Mouse (Mus musculus): Measurements from ENCODE around the gene Cpa4. TPM values are rescaled to one million over a fixed set of nuclear protein-coding genes. Genes with fewer than 3 reads are reported as not detected.

Cpa4 gene
- polyA plus RNA-seq, 1 experiment from 2014 or later = 1.7 TPM

- ATAC-seq (ENCODE audit: insufficient number of reproducible peaks, low FRiP score, low TSS enrichment, low read depth) (peak; percentile 78), DNase-seq (ENCODE audit: low spot score) (peak; percentile 83)
- 2% methylated on average over 15 of the region's 15 CpGs for WGBS
- Histone ChIP-seq H3K4me3 (ENCODE audit: low read depth, low read length) (0 out of 2 replicates have a peak overlapping the region, but pooled peaks have one; percentile 7), H3K27ac (replicated peaks; ENCODE audit: low read depth, low read length) (peak overlapping the region; percentile 96), H3K9ac (ENCODE audit: low read length) (peak overlapping the region; percentile 55), H3K36me3 (ENCODE audit: control insufficient read depth, insufficient read depth, low read length) (no peaks in the 10 kb centered on the region), H3K4me1 (ENCODE audit: control insufficient read depth, insufficient read depth, low read length) (peaks cover 70% of the 10 kb centered on the region), H3K27me3 (ENCODE audit: control insufficient read depth, insufficient read depth, low read length) (no peaks in the 10 kb centered on the region), H3K9me3 (ENCODE audit: control insufficient read depth, low read length) (no peaks in the 10 kb centered on the region), H3K4me2 (ENCODE audit: low read depth, severe bottlenecking) (peak overlapping the region; percentile 24; the same call in 1 of the 2 replicates)
These were observed 18.9 kb upstream of the Cpa4 start for GRCm38 (mm10) chr6:30549231-30549761.

GRCm38 (mm10) chr6:30550496-30551192, 17.5 kb upstream of the Cpa4 start:
- H3K4me1 ChIP-seq (ENCODE audit: control insufficient read depth, insufficient read depth, low read length) = peaks cover 62% of the 10 kb centered on the region
- 76% methylated on average over 7 of the region's 7 CpGs for WGBS
- no peak for DNase-seq (ENCODE audit: low spot score)
- no peak overlapping the region for H3K4me3 ChIP-seq (ENCODE audit: low read depth, low read length)
- no peak overlapping the region for H3K9ac ChIP-seq (ENCODE audit: low read length)
- no peaks in the 10 kb centered on the region for H3K36me3 ChIP-seq (ENCODE audit: control insufficient read depth, insufficient read depth, low read length)
- H3K9me3 ChIP-seq (ENCODE audit: control insufficient read depth, low read length) = no peaks in the 10 kb centered on the region
- no peak for ATAC-seq (ENCODE audit: insufficient number of reproducible peaks, low FRiP score, low TSS enrichment, low read depth)
- peak overlapping the region; percentile 18; the same call in 1 of the 2 replicates for H3K27ac ChIP-seq (replicated peaks; ENCODE audit: low read depth, low read length)
- H3K27me3 ChIP-seq (ENCODE audit: control insufficient read depth, insufficient read depth, low read length) = no peaks in the 10 kb centered on the region
- H3K4me2 ChIP-seq (ENCODE audit: low read depth, severe bottlenecking) = no peak overlapping the region

GRCm38 (mm10) chr6:30551193-30551515, 17.0 kb upstream of the Cpa4 start:
- Histone ChIP-seq H3K4me2 (ENCODE audit: low read depth, severe bottlenecking) (no peak overlapping the region), H3K27me3 (ENCODE audit: control insufficient read depth, insufficient read depth, low read length) (no peaks in the 10 kb centered on the region), H3K9ac (ENCODE audit: low read length) (no peak overlapping the region), H3K4me1 (ENCODE audit: control insufficient read depth, insufficient read depth, low read length) (peaks cover 58% of the 10 kb centered on the region), H3K27ac (replicated peaks; ENCODE audit: low read depth, low read length) (peak overlapping the region; percentile 18; the same call in 1 of the 2 replicates), H3K9me3 (ENCODE audit: control insufficient read depth, low read length) (no peaks in the 10 kb centered on the region), H3K4me3 (ENCODE audit: low read depth, low read length) (no peak overlapping the region), H3K36me3 (ENCODE audit: control insufficient read depth, insufficient read depth, low read length) (no peaks in the 10 kb centered on the region)
- DNase-seq (ENCODE audit: low spot score) (no peak), ATAC-seq (ENCODE audit: insufficient number of reproducible peaks, low FRiP score, low TSS enrichment, low read depth) (no peak)

- Histone ChIP-seq H3K27ac (replicated peaks; ENCODE audit: low read depth, low read length) (peak overlapping the region; percentile 85), H3K9ac (ENCODE audit: low read length) (peak overlapping the region; percentile 37; the same call in 1 of the 2 replicates), H3K27me3 (ENCODE audit: control insufficient read depth, insufficient read depth, low read length) (no peaks in the 10 kb centered on the region), H3K4me2 (ENCODE audit: low read depth, severe bottlenecking) (peak overlapping the region; percentile 12), H3K4me1 (ENCODE audit: control insufficient read depth, insufficient read depth, low read length) (peaks cover 52% of the 10 kb centered on the region), H3K9me3 (ENCODE audit: control insufficient read depth, low read length) (no peaks in the 10 kb centered on the region), H3K36me3 (ENCODE audit: control insufficient read depth, insufficient read depth, low read length) (no peaks in the 10 kb centered on the region), H3K4me3 (ENCODE audit: low read depth, low read length) (no peak overlapping the region)
- DNase-seq (ENCODE audit: low spot score) (peak; percentile 57), ATAC-seq (ENCODE audit: insufficient number of reproducible peaks, low FRiP score, low TSS enrichment, low read depth) (peak; percentile 29; the same call in 1 of the 2 replicates)
- 23% methylated on average over 23 of the region's 23 CpGs for WGBS
These were observed 16.3 kb upstream of the Cpa4 start for GRCm38 (mm10) chr6:30551644-30552580.

GRCm38 (mm10) chr6:30552628-30553027, 15.5 kb upstream of the Cpa4 start:
- peak overlapping the region; percentile 85 for H3K27ac ChIP-seq (replicated peaks; ENCODE audit: low read depth, low read length)
- no peaks in the 10 kb centered on the region for H3K36me3 ChIP-seq (ENCODE audit: control insufficient read depth, insufficient read depth, low read length)
- no peak for ATAC-seq (ENCODE audit: insufficient number of reproducible peaks, low FRiP score, low TSS enrichment, low read depth)
- no peaks in the 10 kb centered on the region for H3K27me3 ChIP-seq (ENCODE audit: control insufficient read depth, insufficient read depth, low read length)
- no peak overlapping the region for H3K9ac ChIP-seq (ENCODE audit: low read length)
- no peak overlapping the region for H3K4me2 ChIP-seq (ENCODE audit: low read depth, severe bottlenecking)
- WGBS = 62% methylated on average over 6 of the region's 6 CpGs
- no peaks in the 10 kb centered on the region for H3K9me3 ChIP-seq (ENCODE audit: control insufficient read depth, low read length)
- no peak for DNase-seq (ENCODE audit: low spot score)
- no peak overlapping the region for H3K4me3 ChIP-seq (ENCODE audit: low read depth, low read length)
- peaks cover 48% of the 10 kb centered on the region for H3K4me1 ChIP-seq (ENCODE audit: control insufficient read depth, insufficient read depth, low read length)

GRCm38 (mm10) chr6:30553381-30554010, 14.7 kb upstream of the Cpa4 start:
- H3K9me3 ChIP-seq (ENCODE audit: control insufficient read depth, low read length) = no peaks in the 10 kb centered on the region
- ATAC-seq (ENCODE audit: insufficient number of reproducible peaks, low FRiP score, low TSS enrichment, low read depth) (no peak), DNase-seq (ENCODE audit: low spot score) (no peak)
- no peak overlapping the region for H3K9ac ChIP-seq (ENCODE audit: low read length)
- H3K27me3 ChIP-seq (ENCODE audit: control insufficient read depth, insufficient read depth, low read length) = no peaks in the 10 kb centered on the region
- no peaks in the 10 kb centered on the region for H3K36me3 ChIP-seq (ENCODE audit: control insufficient read depth, insufficient read depth, low read length)
- peak overlapping the region; percentile 48; the same call in 1 of the 2 replicates for H3K27ac ChIP-seq (replicated peaks; ENCODE audit: low read depth, low read length)
- WGBS = 79% methylated on average over 7 of the region's 7 CpGs
- H3K4me3 ChIP-seq (ENCODE audit: low read depth, low read length) = no peak overlapping the region
- H3K4me1 ChIP-seq (ENCODE audit: control insufficient read depth, insufficient read depth, low read length) = peaks cover 41% of the 10 kb centered on the region
- H3K4me2 ChIP-seq (ENCODE audit: low read depth, severe bottlenecking) = no peak overlapping the region

- H3K4me3 ChIP-seq (ENCODE audit: low read depth, low read length) = no peak overlapping the region
- H3K36me3 ChIP-seq (ENCODE audit: control insufficient read depth, insufficient read depth, low read length) = no peaks in the 10 kb centered on the region
- WGBS = 48% methylated on average over 5 of the region's 5 CpGs
- H3K27me3 ChIP-seq (ENCODE audit: control insufficient read depth, insufficient read depth, low read length) = no peaks in the 10 kb centered on the region
- H3K4me1 ChIP-seq (ENCODE audit: control insufficient read depth, insufficient read depth, low read length) = peaks cover 39% of the 10 kb centered on the region
- ATAC-seq (ENCODE audit: insufficient number of reproducible peaks, low FRiP score, low TSS enrichment, low read depth) (no peak), DNase-seq (ENCODE audit: low spot score) (no peak)
- H3K9me3 ChIP-seq (ENCODE audit: control insufficient read depth, low read length) = no peaks in the 10 kb centered on the region
- H3K27ac ChIP-seq (replicated peaks; ENCODE audit: low read depth, low read length) = peak overlapping the region; percentile 48; the same call in 1 of the 2 replicates
- no peak overlapping the region for H3K4me2 ChIP-seq (ENCODE audit: low read depth, severe bottlenecking)
- H3K9ac ChIP-seq (ENCODE audit: low read length) = no peak overlapping the region
These were observed 14.1 kb upstream of the Cpa4 start for GRCm38 (mm10) chr6:30554092-30554491.

- no peaks in the 10 kb centered on the region for H3K36me3 ChIP-seq (ENCODE audit: control insufficient read depth, insufficient read depth, low read length)
- H3K27ac ChIP-seq (replicated peaks; ENCODE audit: low read depth, low read length) = peak overlapping the region; percentile 73
- H3K27me3 ChIP-seq (ENCODE audit: control insufficient read depth, insufficient read depth, low read length) = no peaks in the 10 kb centered on the region
- H3K9me3 ChIP-seq (ENCODE audit: control insufficient read depth, low read length) = no peaks in the 10 kb centered on the region
- H3K4me3 ChIP-seq (ENCODE audit: low read depth, low read length) = no peak overlapping the region
- no peak overlapping the region for H3K4me2 ChIP-seq (ENCODE audit: low read depth, severe bottlenecking)
- ATAC-seq (ENCODE audit: insufficient number of reproducible peaks, low FRiP score, low TSS enrichment, low read depth) (0 out of 2 replicates have a peak, but pooled peaks have one; percentile 1), DNase-seq (ENCODE audit: low spot score) (no peak)
- no peak overlapping the region for H3K9ac ChIP-seq (ENCODE audit: low read length)
- WGBS = 75% methylated on average over 5 of the region's 5 CpGs
- H3K4me1 ChIP-seq (ENCODE audit: control insufficient read depth, insufficient read depth, low read length) = peaks cover 37% of the 10 kb centered on the region
These were observed 13.5 kb upstream of the Cpa4 start for GRCm38 (mm10) chr6:30554621-30555170.

All from limb, embryonic 11.5 days (tissue).